Mouse (Mus musculus) mouse embryonic stem cell (cell line): ENCODE results near the gene Gm49450.

Experiments used
- in situ Hi-C, 2 experiments: fragments of 300-500 bp; cut with MboI; formaldehyde crosslinking; loops; 1 replicate in 1 of 2; 3 replicates in 1 of 2; pipeline ENCODE4 v1.14.3; 2019 to 2020; ENCODE audit warnings: low sequenced_read_pairs in 2 of 2, low pct_unique_long_range_greater_than_20kb in 1 of 2, mixed read lengths in 1 of 2; ENCODE audit not compliant: unreplicated experiment in 1 of 2

Gene Gm49450

GRCm38 (mm10) chr15:98953401-98954356 lies at the start of gene Gm49450, which contains the start of gene Tuba1a:
TSS of gene Gm49450 (minus strand) at chr15:98953551.
TSS of gene Tuba1a (minus strand) at chr15:98953703.
- in situ Hi-C loops = no loop called here

GRCm38 (mm10) chr15:99001451-99001931 lies 48.1 kb upstream of the Gm49450 start:
- in situ Hi-C loops = no loop called here

- in situ Hi-C loops = no loop called here
Measured at GRCm38 (mm10) chr15:99000535-99001283, 47.4 kb upstream of the Gm49450 start.

GRCm38 (mm10) chr15:98998775-98999157 lies 45.4 kb upstream of the Gm49450 start:
- in situ Hi-C loops = loop anchor here in 1 of 2 experiments (10.0 kb wide), 1 partner anchor 54 kb away; no protein-coding TSS in a partner anchor

- in situ Hi-C loops = loop anchor here in 1 of 2 experiments (10.0 kb wide), 1 partner anchor 53 kb away; no protein-coding TSS in a partner anchor
Measured at GRCm38 (mm10) chr15:98997938-98998774, 44.8 kb upstream of the Gm49450 start.

- in situ Hi-C loops = loop anchor here in 1 of 2 experiments (10.0 kb wide), 1 partner anchor 52 kb away; no protein-coding TSS in a partner anchor
Measured at GRCm38 (mm10) chr15:98996840-98997239, 43.5 kb upstream of the Gm49450 start.

- in situ Hi-C loops = loop anchor here in 1 of 2 experiments (10.0 kb wide), 1 partner anchor 50 kb away; no protein-coding TSS in a partner anchor
Measured at GRCm38 (mm10) chr15:98994957-98995520, 41.7 kb upstream of the Gm49450 start.

- in situ Hi-C loops = loop anchor here in 1 of 2 experiments (10.0 kb wide), 1 partner anchor 49 kb away; no protein-coding TSS in a partner anchor
Measured at GRCm38 (mm10) chr15:98993865-98994264, 40.5 kb upstream of the Gm49450 start.

GRCm38 (mm10) chr15:98993093-98993793 lies 39.9 kb upstream of the Gm49450 start:
- in situ Hi-C loops = loop anchor here in 1 of 2 experiments (10.0 kb wide), 1 partner anchor 48 kb away; no protein-coding TSS in a partner anchor

- in situ Hi-C loops = loop anchor here in 1 of 2 experiments (10.0 kb wide), 1 partner anchor 47 kb away; no protein-coding TSS in a partner anchor
Measured at GRCm38 (mm10) chr15:98992086-98992912, 38.9 kb upstream of the Gm49450 start.

GRCm38 (mm10) chr15:98991540-98992050 lies 38.2 kb upstream of the Gm49450 start:
- in situ Hi-C loops = loop anchor here in 1 of 2 experiments (10.0 kb wide), 1 partner anchor 47 kb away; no protein-coding TSS in a partner anchor

- in situ Hi-C loops = loop anchor here in 1 of 2 experiments (10.0 kb wide), 1 partner anchor 46 kb away; no protein-coding TSS in a partner anchor
Measured at GRCm38 (mm10) chr15:98990669-98991539, 37.6 kb upstream of the Gm49450 start.

- in situ Hi-C loops = loop anchor here in 1 of 2 experiments (10.0 kb wide), 1 partner anchor 45 kb away; no protein-coding TSS in a partner anchor
Measured at GRCm38 (mm10) chr15:98989701-98990430, 36.5 kb upstream of the Gm49450 start.

GRCm38 (mm10) chr15:98988787-98989186 lies 35.4 kb upstream of the Gm49450 start:
- in situ Hi-C loops = no loop called here
